Mouse (Mus musculus) forebrain, embryonic 16.5 days (tissue): ENCODE data around the gene Disp2. TPM values are rescaled to one million over a fixed set of nuclear protein-coding genes. Genes with fewer than 3 reads are reported as not detected.

Source experiments
- ATAC-seq: fragments of 200-750 bp; cut with Nextera tagmentation; 2 replicates; pipeline ENCODE4 v1.8.0; 2017; ENCODE audit warnings: mild to moderate bottlenecking, moderate library complexity
- H3K27ac ChIP-seq: fragments of 300-500 bp; sonication (generic); 2 replicates; pipeline ENCODE4 v1.5.1; 2014; ENCODE audit warnings: low read length, control low read depth
- H3K27me3 ChIP-seq: fragments of 300-500 bp; sonication (generic); replicated peaks from 2 replicates; pipeline ENCODE4 v1.6.1; 2014; ENCODE audit warnings: low read length; ENCODE audit not compliant: control insufficient read depth, insufficient read depth
- H3K36me3 ChIP-seq: fragments of 300-500 bp; sonication (generic); 2 replicates; pipeline ENCODE4 v1.6.1; 2014; ENCODE audit not compliant: control insufficient read depth, insufficient read depth
- H3K4me1 ChIP-seq: fragments of 300-500 bp; sonication (generic); replicated peaks from 2 replicates; pipeline ENCODE4 v1.6.1; 2014; ENCODE audit warnings: low read length; ENCODE audit not compliant: control insufficient read depth, insufficient read depth
- H3K4me2 ChIP-seq: fragments of 300-500 bp; sonication (generic); 2 replicates; pipeline ENCODE4 v1.6.1; 2014; ENCODE audit warnings: mild to moderate bottlenecking, low read length, control low read depth
- H3K4me3 ChIP-seq: fragments of 300-500 bp; sonication (generic); replicated peaks from 2 replicates; pipeline ENCODE4 v1.5.1; 2014; ENCODE audit warnings: mild to moderate bottlenecking, low read length, control low read depth
- H3K9ac ChIP-seq: fragments of 300-500 bp; sonication (generic); replicated peaks from 2 replicates; pipeline ENCODE4 v1.6.1; 2014; ENCODE audit warnings: low read depth, low read length, control low read depth
- H3K9me3 ChIP-seq: fragments of 300-500 bp; sonication (generic); 2 replicates; pipeline ENCODE4 v1.6.1; 2016; ENCODE audit warnings: low read length; ENCODE audit not compliant: control insufficient read depth
- WGBS: fragments of 180-500 bp; shearing (Covaris S2); extraction: QIAGEN DNeasy Blood & Tissue Kit; methylation state at CpG from one replicate; pipeline ENCODE4 v1.1.7; 2014; 5-methylcytosine and 5-hydroxymethylcytosine counted together
- polyA plus RNA-seq: library from polyadenylated mRNA; unstranded; fragments of >200 nt; fragmentation: Nextera tagmentation; extraction: Ambion mirVana; gene quantifications from 2 replicates; pipeline ENCODE4 v1.2.1, GENCODE M21; 2015

The Disp2 gene
- polyA plus RNA-seq, 1 experiment from 2014 or later = 36.9 TPM

DNA sequence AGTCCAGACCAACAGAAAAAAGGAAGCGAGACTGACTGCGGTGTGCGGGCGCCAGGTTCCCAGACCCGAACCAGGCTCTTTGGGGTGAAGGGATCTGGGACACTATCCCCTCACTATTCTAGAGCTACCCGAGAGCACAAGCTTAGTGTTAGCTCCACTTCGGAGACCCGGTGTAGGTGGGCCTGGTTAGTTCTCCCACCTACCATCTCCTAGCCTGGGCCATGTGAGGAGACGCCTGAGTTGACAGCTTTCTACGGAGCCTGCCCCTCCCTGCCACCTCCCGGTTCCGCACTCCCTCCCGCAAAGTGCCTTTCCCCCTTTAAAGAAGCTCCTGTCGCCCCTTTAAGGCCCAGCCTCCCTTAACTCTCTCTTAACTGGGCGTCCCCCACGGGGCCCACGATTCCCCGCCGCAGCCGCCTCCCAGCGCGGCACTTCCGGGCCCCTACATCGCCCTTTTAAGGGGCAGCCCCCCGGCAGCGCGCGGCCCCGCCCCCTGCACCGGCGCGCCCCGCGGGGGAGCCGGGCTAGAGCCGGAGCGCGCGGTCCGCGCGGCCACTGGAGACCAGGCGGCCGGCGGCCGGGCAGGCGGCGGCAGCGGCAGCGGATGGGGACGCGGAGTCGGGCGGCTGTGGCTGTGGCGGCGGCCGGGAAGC lies 34.2 kb upstream of the Disp2 start, which contains the start of gene Inafm2:
TSS of gene Inafm2 (plus strand) at position 527 of the 653 bp plus-strand sequence.
- ATAC-seq = peak; percentile 95
- H3K4me3 ChIP-seq = peak within 1 kb of the TSS; percentile 82
- H3K27ac ChIP-seq = peak within 1 kb of the TSS; percentile 12; the same call in 1 of the 2 replicates
- peaks cover 28% of the 10 kb centered on the region for H3K4me1 ChIP-seq
- H3K36me3 ChIP-seq = no peaks in the 10 kb centered on the region
- H3K9ac ChIP-seq = peak within 1 kb of the TSS; percentile 86
- WGBS = under 1% methylated on average over 52 of the region's 57 CpGs
- no peaks in the 10 kb centered on the region for H3K9me3 ChIP-seq
- peak within 1 kb of the TSS; percentile 78 for H3K4me2 ChIP-seq
- 0 out of 2 replicates have a peak, but pooled peaks cover 7% of the 10 kb centered on the region for H3K27me3 ChIP-seq

DNA sequence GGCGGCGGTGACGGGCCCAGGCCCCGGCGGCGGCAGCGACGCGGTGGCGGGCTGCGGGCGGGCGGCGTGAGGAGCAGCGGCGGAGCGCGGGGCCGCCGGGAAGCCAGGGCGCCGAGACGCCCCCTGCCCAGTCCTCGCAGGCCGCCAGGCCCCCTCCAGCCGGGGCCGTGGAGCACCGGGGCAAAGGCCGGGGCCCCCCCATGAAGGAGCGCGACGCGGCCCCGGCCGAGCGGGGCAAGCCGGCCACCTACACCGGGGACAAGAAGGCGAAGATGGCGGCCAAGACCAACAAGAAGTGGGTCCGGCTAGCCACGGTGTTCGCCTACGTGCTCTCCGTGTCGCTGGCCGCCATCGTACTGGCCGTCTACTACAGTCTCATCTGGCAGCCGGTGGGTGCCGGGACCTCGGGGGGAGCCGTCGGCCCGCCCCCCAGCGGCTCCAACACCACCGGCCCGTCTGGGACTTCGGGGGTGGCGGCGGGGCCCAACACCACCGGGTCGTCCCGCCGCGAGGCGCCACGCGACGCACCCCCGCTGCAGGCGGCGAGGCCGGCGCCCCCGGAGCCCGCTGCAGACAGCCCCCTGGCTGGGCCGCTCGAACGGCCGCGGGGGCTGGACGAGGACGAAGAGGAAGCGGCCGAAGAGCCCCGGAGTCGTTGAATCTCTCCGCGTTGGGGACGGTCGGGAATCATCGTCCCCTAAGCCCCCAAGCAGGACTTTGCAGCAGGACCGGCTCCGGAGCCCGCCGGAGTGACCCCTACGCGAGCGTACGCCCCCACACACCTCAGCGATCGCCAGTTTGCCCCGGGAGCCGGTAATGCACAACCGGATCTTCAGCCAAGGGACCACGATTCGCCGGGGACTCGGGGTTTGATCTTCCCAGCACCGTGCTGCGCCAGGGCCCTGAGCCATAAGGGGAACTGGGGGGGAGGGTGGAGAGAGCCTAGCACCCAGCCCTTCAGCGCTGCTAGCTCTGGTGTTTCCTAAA lies 33.3 kb upstream of the Disp2 start:
- under 1% methylated on average over 83 of the region's 113 CpGs for WGBS
- peak; percentile 32 for ATAC-seq

DNA sequence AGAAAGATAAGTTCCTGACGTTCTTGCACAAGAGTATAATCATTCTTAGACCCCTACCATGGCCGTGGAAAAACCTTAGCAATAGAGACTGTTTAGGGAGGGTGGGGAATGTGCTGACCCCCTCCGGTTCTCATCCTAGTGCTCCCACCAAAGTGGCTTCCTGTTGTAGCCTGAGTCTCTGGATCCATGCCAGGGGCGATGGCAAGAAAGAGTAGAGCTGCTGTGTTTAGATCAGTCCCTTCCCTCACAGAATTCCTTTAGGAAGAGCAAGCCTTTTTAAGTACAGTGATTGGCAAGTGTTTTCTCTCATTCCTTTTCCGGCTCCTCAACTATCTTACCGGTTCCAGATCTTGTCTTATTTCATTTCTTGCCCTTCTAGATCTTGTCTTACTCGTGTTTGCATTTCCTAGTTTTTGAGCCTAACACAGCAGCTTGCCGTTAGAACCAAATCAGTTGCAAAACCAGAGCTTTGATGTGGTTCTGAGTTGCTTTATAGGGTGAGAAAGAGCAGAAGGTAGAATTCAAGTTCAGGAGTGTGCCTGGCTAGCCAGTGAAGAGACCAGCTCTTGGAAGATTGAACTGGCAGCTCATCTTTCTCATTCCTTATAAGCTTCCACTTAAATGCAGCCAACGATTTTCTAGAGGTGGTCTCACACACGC lies 32.1 kb upstream of the Disp2 start:
- H3K9ac ChIP-seq = no peak overlapping the region
- no peaks in the 10 kb centered on the region for H3K9me3 ChIP-seq
- H3K27ac ChIP-seq = no peak overlapping the region
- 26% methylated on average over 10 of the region's 10 CpGs for WGBS
- H3K27me3 ChIP-seq = 0 out of 2 replicates have a peak, but pooled peaks cover 5% of the 10 kb centered on the region
- peaks cover 28% of the 10 kb centered on the region for H3K4me1 ChIP-seq
- no peaks in the 10 kb centered on the region for H3K36me3 ChIP-seq
- peak overlapping the region; percentile 82 for H3K4me3 ChIP-seq
- peak overlapping the region; percentile 78 for H3K4me2 ChIP-seq
- ATAC-seq = no peak

More for the DNA sequence above, 33.3 kb upstream of the Disp2 start:
- H3K36me3 ChIP-seq = no peaks in the 10 kb centered on the region
- 0 out of 2 replicates have a peak, but pooled peaks cover 7% of the 10 kb centered on the region for H3K27me3 ChIP-seq
- H3K4me3 ChIP-seq = peak overlapping the region; percentile 82
- no peaks in the 10 kb centered on the region for H3K9me3 ChIP-seq
- H3K9ac ChIP-seq = peak overlapping the region; percentile 86
- H3K4me1 ChIP-seq = peaks cover 28% of the 10 kb centered on the region
- H3K4me2 ChIP-seq = peak overlapping the region; percentile 78
- H3K27ac ChIP-seq = peak overlapping the region; percentile 12; the same call in 1 of the 2 replicates

DNA sequence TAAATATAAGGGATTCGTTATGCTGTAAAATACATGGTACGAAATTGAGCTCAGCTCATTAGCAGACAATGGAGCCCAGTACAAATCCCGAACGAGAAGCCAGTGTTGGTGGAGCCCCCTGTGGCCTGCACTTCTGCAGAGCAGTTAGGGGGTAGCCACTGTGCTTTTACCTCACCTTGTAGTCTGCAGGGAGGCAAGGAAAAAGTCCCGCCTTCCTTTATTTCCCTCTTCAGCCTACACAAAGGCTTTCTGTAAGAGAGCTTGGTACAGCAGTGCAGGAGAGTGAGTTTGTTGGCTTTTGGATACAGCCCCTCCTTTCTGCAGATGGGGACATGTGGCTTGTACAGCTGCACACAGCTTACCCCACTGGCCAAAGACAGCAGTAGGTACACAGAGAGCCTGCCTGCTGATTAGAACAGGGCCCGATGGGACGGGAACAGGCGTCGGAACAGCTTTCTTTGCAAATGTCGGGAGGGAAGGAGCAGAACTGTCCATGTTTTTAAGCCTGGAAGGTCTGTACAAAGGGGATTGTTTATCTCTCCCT lies 30.1 kb upstream of the Disp2 start:
- Histone ChIP-seq H3K4me3 (no peak overlapping the region), H3K4me2 (peak overlapping the region; percentile 10; the same call in 1 of the 2 replicates), H3K36me3 (no peaks in the 10 kb centered on the region), H3K27me3 (0 out of 2 replicates have a peak, but pooled peaks cover 4% of the 10 kb centered on the region), H3K27ac (no peak overlapping the region), H3K9ac (peak overlapping the region; percentile 36; the same call in 1 of the 2 replicates), H3K4me1 (peaks cover 30% of the 10 kb centered on the region), H3K9me3 (no peaks in the 10 kb centered on the region)
- 24% methylated on average over 10 of the region's 10 CpGs for WGBS
- ATAC-seq = no peak

DNA sequence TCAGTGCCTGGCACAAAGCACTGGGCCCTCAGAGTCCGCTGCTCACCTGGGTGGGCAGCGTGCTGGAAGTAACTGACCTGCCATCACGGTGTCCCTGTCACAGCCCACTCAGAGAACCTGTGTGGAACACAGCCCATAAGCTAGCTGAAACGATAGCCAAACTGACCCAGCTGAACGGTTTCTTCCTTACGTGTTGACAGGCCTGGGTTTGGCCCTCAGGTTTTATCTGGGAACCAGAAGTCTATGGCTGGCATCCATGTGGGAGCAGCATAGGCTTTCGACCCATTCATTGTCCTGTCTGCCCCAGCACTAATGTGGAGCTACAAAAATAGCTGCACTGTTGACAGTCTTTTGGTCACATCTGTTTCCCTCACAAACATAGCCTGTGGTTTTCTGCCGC lies 29.0 kb upstream of the Disp2 start:
- H3K4me2 ChIP-seq = no peak overlapping the region
- no peaks in the 10 kb centered on the region for H3K36me3 ChIP-seq
- H3K27ac ChIP-seq = no peak overlapping the region
- no peaks in the 10 kb centered on the region for H3K27me3 ChIP-seq
- no peaks in the 10 kb centered on the region for H3K9me3 ChIP-seq
- ATAC-seq = no peak
- peaks cover 24% of the 10 kb centered on the region for H3K4me1 ChIP-seq
- WGBS = 83% methylated on average over 8 of the region's 8 CpGs
- H3K9ac ChIP-seq = no peak overlapping the region
- no peak overlapping the region for H3K4me3 ChIP-seq

DNA sequence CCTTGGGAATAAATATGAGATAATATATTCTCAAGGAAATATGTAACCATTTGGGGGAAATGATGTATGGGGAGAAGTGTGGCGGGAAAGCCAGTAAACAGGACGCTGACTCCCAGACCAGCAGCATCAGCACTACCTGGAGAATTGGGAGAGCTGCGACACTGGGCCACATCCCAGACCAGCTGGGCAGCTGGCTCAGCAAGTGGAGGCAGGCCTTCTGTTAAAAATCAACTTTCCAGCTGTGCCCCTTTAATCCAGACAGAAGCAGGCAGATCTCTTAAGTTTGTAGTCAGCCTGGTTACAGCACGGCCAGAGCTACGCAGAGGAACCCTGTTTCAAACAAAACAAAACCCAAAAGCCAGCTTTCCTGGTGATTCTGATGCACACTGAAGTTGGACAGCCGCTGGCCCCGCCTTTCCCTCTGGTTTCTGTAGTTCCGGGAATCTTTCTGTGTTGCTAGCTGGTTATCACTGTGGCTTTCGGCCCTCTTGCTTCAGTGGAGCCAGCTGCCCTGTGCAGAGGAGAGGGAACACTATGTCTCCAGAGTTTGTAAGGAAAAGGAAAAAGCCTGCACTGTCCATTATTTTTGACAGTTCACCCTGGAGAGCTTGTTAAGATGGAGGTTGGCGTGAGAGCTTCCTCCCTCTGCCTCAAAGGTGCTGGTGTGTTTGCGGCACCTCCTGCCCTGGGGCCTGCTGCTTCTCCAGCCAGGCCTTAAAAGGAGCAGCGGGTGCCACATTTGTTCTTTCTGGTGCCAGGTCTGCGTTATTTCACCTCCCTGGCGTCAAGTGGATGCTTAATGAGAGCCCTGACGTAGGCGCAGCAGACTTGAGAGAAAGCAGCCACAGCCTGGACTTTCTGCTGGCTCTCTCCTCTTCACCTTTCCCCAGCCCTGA lies 27.4 kb upstream of the Disp2 start:
- ATAC-seq = no peak
- 60% methylated on average over 16 of the region's 16 CpGs for WGBS
- no peaks in the 10 kb centered on the region for H3K9me3 ChIP-seq
- H3K4me3 ChIP-seq = no peak overlapping the region
- H3K9ac ChIP-seq = no peak overlapping the region
- no peak overlapping the region for H3K27ac ChIP-seq
- no peak overlapping the region for H3K4me2 ChIP-seq
- peaks cover 19% of the 10 kb centered on the region for H3K4me1 ChIP-seq
- H3K36me3 ChIP-seq = no peaks in the 10 kb centered on the region
- H3K27me3 ChIP-seq = no peaks in the 10 kb centered on the region

DNA sequence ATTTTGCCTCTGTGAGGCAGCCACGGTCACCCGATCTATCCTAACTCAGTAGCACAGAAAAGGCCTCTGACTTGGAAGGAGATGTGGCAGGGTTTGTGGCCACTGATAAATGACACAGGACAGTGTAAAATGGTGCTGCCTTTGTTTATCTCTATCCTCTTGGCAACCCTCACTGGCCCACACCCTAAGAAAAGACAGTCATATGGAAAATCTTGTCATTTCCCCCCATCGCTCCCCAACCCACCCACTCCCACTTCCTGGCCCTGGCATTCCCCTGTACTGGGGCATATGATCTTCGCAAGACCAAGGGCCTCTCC lies 26.8 kb upstream of the Disp2 start:
- 71% methylated on average over 3 of the region's 4 CpGs for WGBS
- ATAC-seq = no peak
- H3K36me3 ChIP-seq = no peaks in the 10 kb centered on the region
- no peak overlapping the region for H3K4me2 ChIP-seq
- H3K4me3 ChIP-seq = no peak overlapping the region
- H3K9ac ChIP-seq = no peak overlapping the region
- H3K27ac ChIP-seq = no peak overlapping the region
- H3K9me3 ChIP-seq = no peaks in the 10 kb centered on the region
- H3K4me1 ChIP-seq = peaks cover 13% of the 10 kb centered on the region
- H3K27me3 ChIP-seq = no peaks in the 10 kb centered on the region

DNA sequence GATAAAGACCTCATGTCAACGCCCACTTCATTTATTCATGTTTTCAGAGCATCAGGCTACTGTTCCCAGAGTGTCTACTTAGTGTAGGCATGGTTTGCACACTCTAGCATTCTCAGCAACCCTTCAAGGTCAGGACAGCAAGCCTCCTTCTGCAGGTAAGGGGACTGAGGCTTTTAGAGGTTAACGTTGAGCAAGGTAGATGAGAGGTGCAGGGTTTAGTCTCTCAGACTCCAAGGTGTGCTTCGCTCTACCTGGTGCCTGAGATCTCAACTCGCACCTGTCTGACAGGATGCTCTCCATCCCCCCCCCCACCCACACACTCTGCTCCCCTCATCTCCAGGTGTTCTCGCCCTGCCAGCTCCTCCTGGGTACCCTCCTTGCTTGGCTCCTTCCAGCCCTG lies 25.4 kb upstream of the Disp2 start:
- H3K4me3 ChIP-seq = no peak overlapping the region
- H3K27me3 ChIP-seq = no peaks in the 10 kb centered on the region
- 88% methylated on average over 5 of the region's 5 CpGs for WGBS
- no peak overlapping the region for H3K9ac ChIP-seq
- no peak overlapping the region for H3K27ac ChIP-seq
- no peak overlapping the region for H3K4me2 ChIP-seq
- ATAC-seq = no peak
- no peaks in the 10 kb centered on the region for H3K36me3 ChIP-seq
- H3K9me3 ChIP-seq = no peaks in the 10 kb centered on the region
- peaks cover 7% of the 10 kb centered on the region for H3K4me1 ChIP-seq
